11 mouse cellular contexts compared by ENCODE assay signal in genomic region chr15:88865888-88866695, GRCm38 (mm10). TPM values are rescaled to one million over a fixed set of nuclear protein-coding genes. Genes with fewer than 3 reads are reported as not detected.
A peak's percentile ranks its signal among the peaks of the same experiment; 100 is the strongest.
DNase-seq lines count a peak whose midpoint lies in the region; ATAC-seq lines count a peak whose summit lies in the region.
"Had no signal": no experiment of that assay in that cellular context is flagged by ENCODE, and none has a peak within 500 bp of the region (broad histone marks: within the 10 kb centered on the region; RNA-seq: fewer than 3 reads in every experiment).

No protein-coding gene starts in this region.

- H3K27me3 ChIP-seq in kidney, embryonic 14.5 days (ENCODE audit: control insufficient read depth, insufficient read depth, low read length), result no peaks in the 10 kb centered on the region

- H3K4me2 ChIP-seq in kidney, embryonic 14.5 days (replicated peaks; ENCODE audit: low read depth, low read length), result no peak overlapping the region

- ATAC-seq in kidney, embryonic 14.5 days (ENCODE audit: low FRiP score, low TSS enrichment), result no peak
- ATAC-seq: midbrain, embryonic 16.5 days had no signal

- no peak overlapping the region for H3K4me3 ChIP-seq in kidney, embryonic 14.5 days (ENCODE audit: low read length)
- peak overlapping the region; percentile 32 for H3K4me3 ChIP-seq in brown adipose tissue, adult 24 weeks (ENCODE audit: insufficient read depth, low read depth, low read length)

- DNase-seq in cerebellum, adult 11-12 months, result peak; percentile 55
- DNase-seq in cerebellum, postnatal 36 days, result no peak
- peak; percentile 49 for DNase-seq in kidney, adult 11 months
- peak; percentile 45 to 71 for DNase-seq in kidney, postnatal 25 days
- DNase-seq in neural tube, embryonic 10.5 days (ENCODE audit: extremely low spot score, low spot score), result no peak
- no peak for DNase-seq in ovary, adult 18-20 months (ENCODE audit: low spot score)
- DNase-seq: adrenal gland, postnatal 25 days; lung, embryonic 14.5 days had no signal

- H3K9me3 ChIP-seq in kidney, embryonic 14.5 days (ENCODE audit: control insufficient read depth, low read length), result no peaks in the 10 kb centered on the region

- H3K4me1 ChIP-seq in kidney, embryonic 14.5 days (ENCODE audit: control insufficient read depth, insufficient read depth, low read length), result peaks cover 36% of the 10 kb centered on the region
- H3K4me1 ChIP-seq in brown adipose tissue, adult 24 weeks (ENCODE audit: control insufficient read depth, insufficient read depth, insufficient read length, low read length), result peaks cover 43% of the 10 kb centered on the region

- no peak overlapping the region for H3K27ac ChIP-seq in kidney, embryonic 14.5 days (ENCODE audit: low read depth, low read length)
- peak overlapping the region; percentile 97 for H3K27ac ChIP-seq in brown adipose tissue, adult 24 weeks (replicated peaks; ENCODE audit: low read depth, low read length)

- no peak overlapping the region for H3K9ac ChIP-seq in kidney, embryonic 14.5 days (ENCODE audit: low read depth, low read length)
- H3K9ac ChIP-seq: lung, embryonic 14.5 days had no signal

- peaks cover 28% of the 10 kb centered on the region for H3K36me3 ChIP-seq in kidney, embryonic 14.5 days (ENCODE audit: control insufficient read depth, insufficient read depth, low read length)

- 79% methylated on average over 4 of the region's 4 CpGs for WGBS in kidney, embryonic 14.5 days

RNA-seq across cellular contexts. Expression of gene Pim3, which starts 4.1 kb away (rescaled TPM):
- 37.4 and 46.2 TPM in 2 replicates for polyA plus RNA-seq in kidney, embryonic 14.5 days (2014; fragmentation: Nextera tagmentation; extraction: Ambion mirVana)
- polyA plus RNA-seq in brown adipose tissue, adult 24 weeks (2012; ENCODE audit: insufficient read depth, insufficient read length, missing spikeins), result 29.2 and 73.9 TPM in 2 replicates

RNA-seq across cellular contexts. Expression of gene Creld2, which starts 46.6 kb away (rescaled TPM):
- 80.3 and 100 TPM in 2 replicates for polyA plus RNA-seq in kidney, embryonic 14.5 days (2014; fragmentation: Nextera tagmentation; extraction: Ambion mirVana)
- polyA plus RNA-seq in brown adipose tissue, adult 24 weeks (2012; ENCODE audit: insufficient read depth, insufficient read length, missing spikeins), result 7.8 and 12.6 TPM in 2 replicates

RNA-seq across cellular contexts. Expression of gene Alg12, which starts 47.0 kb away (rescaled TPM):
- polyA plus RNA-seq in kidney, embryonic 14.5 days (2014; fragmentation: Nextera tagmentation; extraction: Ambion mirVana), result 8.6 and 13.7 TPM in 2 replicates
- polyA plus RNA-seq in brown adipose tissue, adult 24 weeks (2012; ENCODE audit: insufficient read depth, insufficient read length, missing spikeins), result 6.0 and 7.2 TPM in 2 replicates

Comparison
In these comparisons a context has a peak if more than half of its experiments do, and no peak if none do; other contexts are left out.
1. DNase-seq: peak in cerebellum, adult 11-12 months (single experiment), kidney, adult 11 months (single experiment) and kidney, postnatal 25 days (2 of 2); none in cerebellum, postnatal 36 days (0 of 2), neural tube, embryonic 10.5 days (single experiment) and ovary, adult 18-20 months (single experiment).